Mouse (Mus musculus) ES-Bruce4 (cell line): ENCODE data around the gene Plrg1. TPM values are rescaled to one million over a fixed set of nuclear protein-coding genes. Genes with fewer than 3 reads are reported as not detected.

Experiments used
- H3K27ac ChIP-seq: 2 replicates; pipeline ENCODE4 v1.5.1; 2012; ENCODE audit warnings: low read length, inconsistent platforms; ENCODE audit not compliant: insufficient read depth
- H3K27me3 ChIP-seq: 2 replicates; pipeline ENCODE4 v1.6.1; 2012; ENCODE audit warnings: mild to moderate bottlenecking, low read length, inconsistent platforms; ENCODE audit not compliant: control insufficient read depth, poor library complexity, insufficient read depth, severe bottlenecking
- H3K36me3 ChIP-seq: 2 replicates; pipeline ENCODE4 v1.6.1; 2012; ENCODE audit warnings: inconsistent platforms, mild to moderate bottlenecking, low read length, moderate library complexity; ENCODE audit not compliant: control insufficient read depth, poor library complexity, insufficient read depth, severe bottlenecking
- H3K4me1 ChIP-seq: one replicate; pipeline ENCODE4 v1.8.1; 2011; ENCODE audit warnings: low read length; ENCODE audit not compliant: control insufficient read depth, insufficient read depth
- H3K4me3 ChIP-seq: 2 replicates; pipeline ENCODE4 v1.5.1; 2011; ENCODE audit warnings: low read depth, mild to moderate bottlenecking, low read length
- H3K9ac ChIP-seq: 2 replicates; pipeline ENCODE4 v1.6.1; 2012; ENCODE audit warnings: low read depth, mild to moderate bottlenecking, inconsistent platforms; ENCODE audit not compliant: poor library complexity, severe bottlenecking
- H3K9me3 ChIP-seq: replicated peaks from 2 replicates; pipeline ENCODE4 v1.6.1; 2012; ENCODE audit warnings: mild to moderate bottlenecking, low read length, inconsistent platforms; ENCODE audit not compliant: control insufficient read depth, poor library complexity, insufficient read depth, severe bottlenecking
- CTCF ChIP-seq: IDR thresholded peaks from one replicate; pipeline ENCODE4 v1.8.1; 2011; ENCODE audit warnings: low read depth, low read length
- EP300 ChIP-seq: IDR thresholded peaks from 2 replicates; pipeline ENCODE4 v1.6.1; 2011; ENCODE audit warnings: low read depth, low read length; ENCODE audit not compliant: insufficient read depth
- POLR2A ChIP-seq: IDR thresholded peaks from one replicate; pipeline ENCODE4 v1.8.1; 2011; ENCODE audit warnings: low read length; ENCODE audit not compliant: insufficient read depth
- polyA plus RNA-seq: library from polyadenylated mRNA; stranded (reverse); fragments of >200 nt; gene quantifications from 2 replicates; pipeline ENCODE4 v1.2.4, GENCODE M21; 2011; ENCODE audit warnings: low read depth; ENCODE audit not compliant: missing spikeins, insufficient read depth, insufficient read length

The Plrg1 gene
- polyA plus RNA-seq, 1 experiment: 88.1 TPM

DNA sequence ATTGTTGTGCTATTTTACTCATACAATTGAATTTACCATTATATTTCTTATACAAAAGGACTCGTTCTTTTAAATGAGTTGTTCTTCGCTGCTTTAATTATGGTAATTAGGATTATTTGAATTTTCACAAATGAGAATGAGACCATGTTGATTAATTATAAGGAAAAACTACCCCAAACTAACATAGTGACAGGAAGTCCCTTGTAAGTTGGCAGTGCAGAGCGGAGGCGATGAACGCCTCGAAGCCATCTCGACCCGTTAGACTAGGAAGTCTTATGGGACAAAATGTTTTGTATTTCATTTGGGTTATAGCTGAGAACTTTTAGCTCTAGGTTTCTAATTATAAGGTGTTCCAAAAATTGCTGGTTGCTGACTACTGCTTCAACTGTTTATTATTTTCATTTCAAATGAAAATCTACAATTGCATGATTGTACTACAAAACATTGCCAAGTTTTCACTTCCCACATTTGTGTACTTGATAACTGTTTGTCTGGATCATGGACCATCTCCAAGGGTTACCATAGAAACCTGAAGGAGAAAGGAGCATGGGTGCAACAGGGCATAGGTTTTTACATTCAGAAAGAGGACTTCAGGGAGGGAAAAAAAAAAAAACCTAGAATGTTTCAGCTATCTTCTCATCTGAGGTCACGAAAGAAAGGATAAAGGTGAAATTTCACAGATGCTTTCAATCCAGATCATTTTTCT lies 27.6 kb upstream of the Plrg1 start:
- Histone ChIP-seq H3K27ac (no peak overlapping the region), H3K36me3 (no peaks in the 10 kb centered on the region), H3K9me3 (no peaks in the 10 kb centered on the region), H3K4me3 (no peak overlapping the region), H3K27me3 (no peaks in the 10 kb centered on the region), H3K9ac (no peak overlapping the region), H3K4me1 (no peaks in the 10 kb centered on the region)
- no peak for TF ChIP-seq CTCF
- TF ChIP-seq EP300: no peak
- no peak for TF ChIP-seq POLR2A

DNA sequence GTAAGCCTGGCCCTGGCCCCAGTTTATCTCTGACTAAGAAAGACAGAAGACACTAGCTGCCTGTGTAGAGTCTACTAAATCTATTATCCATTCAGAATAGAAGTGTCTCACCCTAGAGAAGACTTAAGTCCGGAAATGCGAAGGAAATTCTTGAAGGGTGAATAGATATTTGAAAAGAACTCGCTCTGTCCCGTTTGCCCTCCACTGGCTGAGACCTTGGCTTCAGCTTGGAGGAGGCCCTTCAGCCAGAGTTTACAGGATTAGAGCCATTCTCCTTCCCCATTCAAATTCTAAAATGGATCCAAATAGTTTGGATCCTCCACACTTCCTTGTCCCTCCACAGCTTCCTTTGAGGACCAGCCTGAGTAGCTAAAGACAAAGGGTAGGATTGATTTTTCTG lies 25.0 kb upstream of the Plrg1 start:
- H3K27ac ChIP-seq: no peak overlapping the region

DNA sequence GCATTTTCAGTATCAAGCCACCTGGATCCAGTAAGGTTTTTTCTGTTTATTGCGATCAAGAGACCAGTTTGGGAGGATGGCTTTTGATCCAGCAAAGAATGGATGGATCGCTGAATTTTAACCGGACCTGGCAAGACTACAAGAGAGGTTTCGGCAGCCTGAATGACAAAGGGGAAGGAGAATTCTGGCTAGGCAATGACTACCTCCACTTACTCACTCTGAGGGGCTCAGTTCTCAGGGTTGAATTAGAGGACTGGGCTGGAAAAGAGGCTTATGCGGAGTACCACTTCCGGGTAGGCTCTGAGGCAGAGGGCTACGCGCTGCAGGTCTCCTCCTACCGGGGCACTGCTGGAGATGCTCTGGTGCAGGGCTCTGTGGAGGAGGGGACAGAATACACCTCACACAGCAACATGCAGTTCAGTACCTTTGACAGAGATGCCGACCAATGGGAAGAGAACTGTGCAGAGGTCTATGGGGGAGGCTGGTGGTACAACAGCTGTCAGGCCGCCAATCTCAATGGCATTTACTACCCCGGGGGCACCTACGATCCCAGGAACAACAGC lies 22.5 kb upstream of the Plrg1 start:
- Histone ChIP-seq H3K27me3 (no peaks in the 10 kb centered on the region), H3K4me3 (no peak overlapping the region), H3K36me3 (no peaks in the 10 kb centered on the region), H3K4me1 (no peaks in the 10 kb centered on the region), H3K9ac (no peak overlapping the region), H3K27ac (no peak overlapping the region), H3K9me3 (no peaks in the 10 kb centered on the region)
- TF ChIP-seq POLR2A: no peak
- no peak for TF ChIP-seq CTCF
- no peak for TF ChIP-seq EP300

More for the DNA sequence above, 25.0 kb upstream of the Plrg1 start:
- Histone ChIP-seq H3K27me3 (no peaks in the 10 kb centered on the region), H3K36me3 (no peaks in the 10 kb centered on the region), H3K4me3 (no peak overlapping the region), H3K4me1 (no peaks in the 10 kb centered on the region), H3K9me3 (no peaks in the 10 kb centered on the region), H3K9ac (no peak overlapping the region)
- TF ChIP-seq EP300 (no peak), POLR2A (no peak), CTCF (no peak)

DNA sequence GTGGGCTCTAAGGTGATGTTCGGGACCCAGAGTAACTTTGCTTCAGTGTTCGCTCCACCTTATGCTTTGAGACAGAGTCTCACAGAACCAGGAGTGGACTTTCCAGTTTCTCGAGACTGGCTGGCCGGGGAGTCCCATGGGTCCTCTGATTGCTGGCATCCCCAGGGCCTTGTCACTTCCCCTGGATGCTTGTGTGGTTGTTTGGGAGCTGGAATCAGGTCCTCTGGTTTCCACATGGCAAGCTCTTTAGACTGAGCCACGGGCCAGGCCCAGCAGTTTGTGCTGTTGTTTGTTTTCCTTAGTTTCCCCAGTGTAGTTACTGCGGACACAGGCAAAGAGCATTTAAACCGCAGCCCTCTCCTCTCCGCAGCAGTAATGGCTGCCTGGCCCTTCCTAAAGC lies 21.5 kb upstream of the Plrg1 start:
- H3K27me3 ChIP-seq: no peaks in the 10 kb centered on the region
- no peak for TF ChIP-seq EP300
- no peak for TF ChIP-seq POLR2A
- TF ChIP-seq CTCF: no peak
- no peak overlapping the region for H3K27ac ChIP-seq
- H3K9ac ChIP-seq: no peak overlapping the region
- H3K4me3 ChIP-seq: no peak overlapping the region
- H3K36me3 ChIP-seq: no peaks in the 10 kb centered on the region
- H3K4me1 ChIP-seq: no peaks in the 10 kb centered on the region
- H3K9me3 ChIP-seq: no peaks in the 10 kb centered on the region

DNA sequence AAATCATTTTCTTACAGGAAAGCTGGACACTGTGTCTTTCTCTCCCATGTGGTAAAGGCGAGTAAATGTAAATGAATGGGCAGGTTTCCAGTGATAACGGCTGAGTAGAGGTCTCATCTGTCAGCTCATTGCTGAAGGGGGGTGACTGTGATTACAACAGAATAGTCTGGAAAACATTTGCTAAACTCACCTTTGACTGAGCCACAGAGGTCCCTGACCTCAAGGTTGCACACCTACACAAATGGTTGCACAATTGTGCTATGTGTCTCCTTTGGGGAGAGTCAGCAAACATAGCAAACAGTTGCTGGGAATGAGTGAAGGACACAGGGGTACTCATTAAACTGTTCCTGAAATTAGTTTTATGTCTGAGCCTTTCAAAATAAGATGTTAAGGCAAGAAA lies 16.5 kb upstream of the Plrg1 start:
- Histone ChIP-seq H3K36me3 (no peaks in the 10 kb centered on the region), H3K4me3 (no peak overlapping the region), H3K4me1 (no peaks in the 10 kb centered on the region), H3K27ac (no peak overlapping the region), H3K9ac (no peak overlapping the region), H3K9me3 (no peaks in the 10 kb centered on the region), H3K27me3 (no peaks in the 10 kb centered on the region)
- TF ChIP-seq POLR2A (no peak), EP300 (no peak), CTCF (no peak)

DNA sequence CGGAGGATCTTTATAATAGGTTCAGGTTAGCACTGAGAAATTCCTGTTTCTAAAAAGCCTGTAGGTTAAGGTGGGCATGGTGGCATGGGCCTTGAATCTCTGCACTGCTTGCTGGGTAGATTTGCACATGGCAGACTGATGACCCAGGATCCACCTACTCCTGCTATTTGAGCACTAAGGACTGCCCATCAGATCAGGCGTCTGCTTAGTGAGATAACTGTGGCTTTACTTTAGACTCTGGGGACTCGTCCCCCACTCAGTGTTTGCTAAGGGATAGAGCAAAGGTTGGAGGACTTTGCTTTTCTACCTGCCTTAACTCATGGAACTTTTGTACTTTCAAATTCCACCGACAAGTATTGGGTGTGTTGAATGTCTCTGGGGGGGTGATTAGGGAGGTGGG lies 15.7 kb upstream of the Plrg1 start:
- Histone ChIP-seq H3K36me3 (no peaks in the 10 kb centered on the region), H3K27me3 (no peaks in the 10 kb centered on the region), H3K4me3 (no peak overlapping the region), H3K27ac (no peak overlapping the region), H3K9ac (no peak overlapping the region), H3K9me3 (no peaks in the 10 kb centered on the region), H3K4me1 (no peaks in the 10 kb centered on the region)
- TF ChIP-seq POLR2A: no peak
